Mouse (Mus musculus) macrophage (primary cell): ENCODE results near the gene Cdkl5. TPM values are rescaled to one million over a fixed set of nuclear protein-coding genes. Genes with fewer than 3 reads are reported as not detected.
A peak's percentile ranks its signal among the peaks of the same experiment; 100 is the strongest.
"Not testable (repeated sequence)": the region's sequence is repeated elsewhere in the genome, so short reads cannot be mapped to it uniquely, and the experiment has no call there.

ENCODE experiments used
- H3K27ac ChIP-seq: fragments of 350-480 bp; formaldehyde crosslinking; 2 replicates; pipeline ENCODE4 v1.9.0; 2021
- H3K36me3 ChIP-seq: fragments of 350-480 bp; formaldehyde crosslinking; 2 replicates; pipeline ENCODE4 v1.9.0; 2021; ENCODE audit errors: inconsistent target
- H3K4me3 ChIP-seq: fragments of 350-480 bp; formaldehyde crosslinking; 2 replicates; pipeline ENCODE4 v1.9.0; 2021; ENCODE audit errors: inconsistent target
- H3K79me2 ChIP-seq: fragments of 350-480 bp; formaldehyde crosslinking; 2 replicates; pipeline ENCODE4 v1.9.0; 2021; ENCODE audit errors: inconsistent target
- WGBS: methylation state at CpG from one replicate; pipeline ENCODE4 v1.1.7; 2026; ENCODE audit warnings: inconsistent platforms; ENCODE audit not compliant: missing documents; 5-methylcytosine and 5-hydroxymethylcytosine counted together
- polyA plus RNA-seq: library from polyadenylated mRNA; stranded (reverse); fragments of 250-400 nt; gene quantifications from 3 replicates; pipeline ENCODE4 v1.2.4, GENCODE M21; 2018; ENCODE audit warnings: inconsistent platforms

Cdkl5 gene
- polyA plus RNA-seq, 1 experiment from 2014 or later, result 0.75 TPM

GRCm38 (mm10) chrX:160865022-160865421, 129.5 kb downstream of the Cdkl5 start:
- H3K79me2 ChIP-seq, result no peaks in the 10 kb centered on the region
- no peak overlapping the region for H3K4me3 ChIP-seq
- H3K36me3 ChIP-seq, result no peaks in the 10 kb centered on the region
- H3K27ac ChIP-seq, result no peak overlapping the region
- WGBS, result 100% methylated on average over 4 of the region's 4 CpGs

- Histone ChIP-seq H3K79me2 (no peaks in the 10 kb centered on the region), H3K27ac (no peak overlapping the region), H3K36me3 (no peaks in the 10 kb centered on the region), H3K4me3 (no peak overlapping the region)
- WGBS, result 81% methylated on average over 4 of the region's 4 CpGs
Measured at GRCm38 (mm10) chrX:160863689-160864383, 130.7 kb downstream of the Cdkl5 start.

- no peaks in the 10 kb centered on the region for H3K79me2 ChIP-seq
- no peak overlapping the region for H3K27ac ChIP-seq
- no peaks in the 10 kb centered on the region for H3K36me3 ChIP-seq
- WGBS, result 81% methylated on average over 4 of the region's 7 CpGs
- H3K4me3 ChIP-seq, result no peak overlapping the region
Measured at GRCm38 (mm10) chrX:160808226-160808625, 186.3 kb downstream of the Cdkl5 start.

DNA sequence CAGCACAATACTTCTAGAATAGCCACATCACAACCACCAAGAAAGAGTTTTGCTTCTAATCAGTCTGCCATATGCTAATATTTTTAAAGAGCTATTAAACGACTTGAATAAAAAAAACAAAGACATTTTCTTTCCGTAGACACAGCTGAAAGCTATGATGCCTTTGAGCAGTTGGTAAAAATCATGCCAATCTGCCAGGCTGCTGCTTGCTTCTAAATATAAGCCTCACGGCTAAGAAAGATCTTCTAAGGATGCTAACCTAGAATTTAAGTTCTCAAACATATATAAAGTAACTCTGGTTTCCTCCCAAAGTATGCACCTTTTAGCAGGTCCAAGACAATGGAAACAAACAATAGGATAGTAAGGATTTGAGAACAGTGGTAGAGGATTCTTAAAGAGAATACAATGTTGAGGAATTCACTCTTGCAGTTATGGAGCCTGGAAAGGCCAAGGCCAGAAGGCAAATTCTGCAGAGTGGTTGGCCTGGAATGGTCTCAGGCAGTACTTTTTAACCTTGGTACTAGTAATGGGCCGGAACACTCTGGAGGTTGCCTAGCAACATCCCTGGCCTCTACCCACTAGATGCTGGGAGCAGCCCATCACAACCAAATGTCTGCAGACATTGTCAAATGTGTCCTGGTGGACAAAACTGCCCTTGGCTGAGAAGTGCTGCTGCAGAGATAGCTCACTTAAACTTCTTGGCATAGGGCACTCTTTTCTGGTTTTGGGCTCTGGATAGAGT, 189.9 kb downstream of the Cdkl5 start:
- WGBS, result 90% methylated on average over 4 of the region's 4 CpGs
- Histone ChIP-seq H3K36me3 (no peaks in the 10 kb centered on the region), H3K4me3 (no peak overlapping the region), H3K79me2 (no peaks in the 10 kb centered on the region), H3K27ac (no peak overlapping the region)

- no peaks in the 10 kb centered on the region for H3K36me3 ChIP-seq
- no peak overlapping the region for H3K4me3 ChIP-seq
- no peak overlapping the region for H3K27ac ChIP-seq
- H3K79me2 ChIP-seq, result no peaks in the 10 kb centered on the region
- WGBS, result 80% methylated on average over 4 of the region's 4 CpGs
Measured at GRCm38 (mm10) chrX:160794920-160795319, 199.6 kb downstream of the Cdkl5 start.

DNA sequence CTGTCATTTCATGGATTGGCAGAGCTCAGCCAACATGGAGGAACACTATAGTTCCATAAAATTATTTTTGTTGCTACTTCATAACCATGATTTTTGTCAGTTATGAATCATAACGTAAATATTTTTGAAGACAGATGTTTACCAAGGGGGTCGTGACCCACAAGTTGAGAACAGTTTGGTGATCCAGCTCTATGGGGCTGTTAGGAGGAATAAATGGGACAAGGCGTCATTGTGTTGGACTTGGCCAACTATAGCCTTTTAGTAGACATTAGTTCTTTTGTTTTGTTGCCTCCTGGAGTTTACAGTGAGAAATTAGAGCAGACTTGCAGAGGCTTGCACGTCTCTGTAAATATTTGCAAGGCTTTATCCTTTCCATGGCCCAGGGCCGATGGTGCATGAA, 212.2 kb downstream of the Cdkl5 start:
- 82% methylated on average over 5 of the region's 5 CpGs for WGBS
- no peak overlapping the region for H3K27ac ChIP-seq
- H3K4me3 ChIP-seq, result no peak overlapping the region
- H3K36me3 ChIP-seq, result no peaks in the 10 kb centered on the region
- no peaks in the 10 kb centered on the region for H3K79me2 ChIP-seq

DNA sequence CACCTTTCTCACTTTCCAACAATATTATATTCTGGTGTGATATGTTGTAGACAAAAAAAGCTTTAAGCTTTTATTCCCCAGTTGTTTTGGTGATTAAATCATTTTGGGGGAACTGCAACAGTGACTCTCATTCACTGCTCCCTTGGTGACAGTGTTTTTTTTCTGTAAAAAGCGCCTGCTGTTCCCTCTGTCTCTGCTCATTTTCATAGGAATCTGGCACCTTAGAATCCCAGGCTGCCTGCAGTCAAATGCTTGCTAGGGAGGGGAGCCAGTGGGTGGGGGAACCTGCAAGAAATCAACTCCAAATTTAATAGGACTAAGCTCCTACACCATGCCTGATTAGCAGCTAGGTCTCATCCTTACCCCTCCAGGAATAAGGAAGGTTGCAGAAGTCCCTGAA, 221.5 kb downstream of the Cdkl5 start:
- Histone ChIP-seq H3K36me3 (no peaks in the 10 kb centered on the region), H3K27ac (no peak overlapping the region), H3K79me2 (no peaks in the 10 kb centered on the region), H3K4me3 (no peak overlapping the region)
- 25% methylated on average over 1 of the region's 1 CpGs for WGBS

DNA sequence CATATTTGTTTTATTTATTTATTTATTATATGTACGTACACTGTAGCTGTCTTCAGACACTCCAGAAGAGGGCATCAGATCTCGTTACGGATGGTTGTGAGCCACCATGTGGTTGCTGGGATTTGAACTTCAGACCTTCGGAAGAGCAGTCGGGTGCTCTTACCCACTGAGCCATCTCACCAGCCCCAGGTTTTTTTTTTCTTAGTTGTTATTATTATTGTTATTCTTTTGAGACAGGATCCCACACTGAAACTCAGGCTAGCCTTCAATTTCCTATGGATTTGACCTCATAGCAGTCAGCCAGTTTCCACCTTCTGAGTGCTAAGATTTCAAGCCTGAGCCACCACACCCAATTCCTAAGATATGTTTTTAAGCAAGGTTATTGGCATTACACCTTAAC, 224.9 kb downstream of the Cdkl5 start:
- no CpG with 5 or more reads among the region's 5 CpGs for WGBS
- not testable (repeated sequence) for H3K79me2 ChIP-seq, H3K4me3 ChIP-seq, H3K36me3 ChIP-seq, H3K27ac ChIP-seq

DNA sequence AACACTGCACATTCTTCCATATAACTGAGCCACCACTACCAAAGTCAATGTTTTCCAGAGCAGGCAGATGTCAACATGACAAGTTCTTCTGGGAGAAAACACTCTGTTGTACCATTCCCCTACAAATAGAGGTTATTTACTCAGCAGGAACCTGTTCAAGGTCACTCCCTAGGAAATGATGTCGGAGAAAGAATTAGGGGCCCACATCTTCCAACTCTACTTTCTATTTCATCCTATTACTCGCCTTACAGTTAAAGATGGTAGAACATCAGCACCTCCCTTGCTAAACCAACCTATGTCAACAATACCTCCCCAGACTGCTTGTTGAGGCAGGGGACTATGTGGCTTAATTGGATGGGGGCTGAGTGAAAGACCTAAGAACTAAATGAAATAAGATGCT, 226.8 kb downstream of the Cdkl5 start, which contains the start of gene Rs1:
Rs1 (plus strand) TSS at position 301 of the 400 bp plus-strand sequence.
- 91% methylated on average over 2 of the region's 2 CpGs for WGBS
- peak within 1 kb of the TSS; percentile 42; the same call in 1 of the 2 replicates for H3K4me3 ChIP-seq
- no peak within 1 kb of the TSS for H3K27ac ChIP-seq
- no peaks in the 10 kb centered on the region for H3K36me3 ChIP-seq
- no peaks in the 10 kb centered on the region for H3K79me2 ChIP-seq

- 31% methylated on average over 15 of the region's 15 CpGs for WGBS
- peak overlapping the region; percentile 42 for H3K4me3 ChIP-seq
- no peak overlapping the region for H3K27ac ChIP-seq
- H3K36me3 ChIP-seq, result no peaks in the 10 kb centered on the region
- no peaks in the 10 kb centered on the region for H3K79me2 ChIP-seq
Measured at GRCm38 (mm10) chrX:160766233-160766616, 228.3 kb downstream of the Cdkl5 start.

DNA sequence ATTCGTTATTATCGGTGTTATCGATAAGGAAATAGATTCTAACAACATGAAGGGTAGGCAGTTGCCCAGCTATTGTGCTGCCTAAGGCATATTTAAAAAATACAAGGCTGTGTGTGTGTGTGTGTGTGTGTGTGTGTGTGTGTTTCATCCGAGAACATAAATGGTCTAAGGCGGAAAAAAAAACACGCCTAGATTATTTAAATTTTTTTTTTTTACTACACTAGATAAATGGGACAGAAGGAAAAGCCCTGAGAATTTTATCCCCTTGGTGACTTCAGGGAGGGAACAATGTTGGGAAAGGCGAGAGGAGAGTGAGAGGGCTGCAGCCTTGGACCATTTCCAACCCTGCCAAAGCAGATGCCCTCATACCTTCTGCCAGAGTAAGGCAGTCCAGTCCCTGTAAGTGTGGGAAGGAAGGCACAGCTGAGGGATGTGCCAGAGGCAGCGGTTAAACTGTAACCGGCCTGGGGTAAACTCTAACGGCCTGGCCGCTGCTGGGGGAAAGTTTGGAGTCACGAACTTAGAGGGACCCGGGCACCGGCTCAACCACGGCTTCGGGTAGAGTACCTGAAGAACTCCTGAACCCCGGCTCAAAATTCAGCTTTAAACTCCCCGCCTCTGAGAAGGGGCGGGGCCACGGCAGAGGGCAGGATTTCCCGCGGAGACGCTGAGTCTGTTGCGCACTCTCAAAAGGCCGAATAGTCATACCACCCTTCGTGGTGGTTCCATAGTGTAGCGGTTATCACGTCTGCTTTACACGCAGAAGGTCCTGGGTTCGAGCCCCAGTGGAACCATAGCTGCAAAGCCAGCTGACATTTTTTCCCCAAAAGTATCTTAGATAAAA, 228.9 kb downstream of the Cdkl5 start:
- H3K36me3 ChIP-seq, result no peaks in the 10 kb centered on the region
- WGBS, result 33% methylated on average over 30 of the region's 30 CpGs
- H3K79me2 ChIP-seq, result no peaks in the 10 kb centered on the region
- H3K4me3 ChIP-seq, result peak overlapping the region; percentile 42
- H3K27ac ChIP-seq, result no peak overlapping the region

GRCm38 (mm10) chrX:160750808-160751207, 243.7 kb downstream of the Cdkl5 start:
- Histone ChIP-seq H3K4me3 (no peak overlapping the region), H3K36me3 (no peaks in the 10 kb centered on the region), H3K27ac (no peak overlapping the region), H3K79me2 (no peaks in the 10 kb centered on the region)
- WGBS, result 83% methylated on average over 8 of the region's 8 CpGs

DNA sequence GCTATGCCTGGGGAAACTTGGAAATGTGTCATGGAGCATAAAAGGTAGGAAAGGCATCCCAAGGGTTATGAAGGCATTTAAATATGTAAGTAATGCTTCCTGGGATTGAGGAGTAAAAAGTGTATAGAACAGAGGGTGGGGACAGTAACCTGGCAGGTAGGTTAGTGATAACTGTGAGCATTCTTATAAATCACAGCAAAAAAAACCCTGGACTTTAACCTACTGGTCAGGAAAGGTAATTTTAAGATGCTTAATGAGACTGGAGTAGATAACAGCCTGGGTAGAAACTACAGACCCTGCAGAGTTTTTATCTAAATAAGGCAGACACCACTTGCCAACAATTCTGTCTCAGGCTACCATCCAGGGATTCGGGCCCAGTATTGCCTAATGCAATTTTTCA, 245.9 kb downstream of the Cdkl5 start:
- WGBS, result 100% methylated on average over 1 of the region's 1 CpGs
- Histone ChIP-seq H3K36me3 (no peaks in the 10 kb centered on the region), H3K27ac (no peak overlapping the region), H3K4me3 (no peak overlapping the region), H3K79me2 (no peaks in the 10 kb centered on the region)

DNA sequence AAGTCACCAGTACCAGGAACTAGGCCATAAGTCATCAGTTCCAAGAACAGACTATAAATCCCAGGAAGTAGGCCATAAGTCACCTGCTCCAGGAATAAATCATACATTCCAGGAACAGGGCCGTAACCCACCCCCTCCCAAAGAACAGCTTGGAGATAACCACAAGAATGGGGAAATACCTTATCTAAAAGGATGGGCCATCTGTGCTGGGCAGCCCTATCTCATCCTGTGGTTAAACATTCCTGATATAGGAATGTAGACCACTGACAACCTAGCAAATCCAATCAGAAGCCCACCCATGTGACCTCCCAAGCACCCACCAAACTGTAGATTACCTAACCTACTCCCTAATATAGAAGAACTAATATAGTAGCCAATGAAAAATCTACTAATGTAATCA, 249.1 kb downstream of the Cdkl5 start:
- WGBS, result 78% methylated on average over 1 of the region's 1 CpGs
- Histone ChIP-seq H3K79me2 (no peaks in the 10 kb centered on the region), H3K27ac (no peak overlapping the region), H3K4me3 (no peak overlapping the region), H3K36me3 (no peaks in the 10 kb centered on the region)

GRCm38 (mm10) chrX:160735650-160736049, 258.9 kb downstream of the Cdkl5 start, which contains the start of gene Ppef1:
Gene Ppef1 (minus strand): TSS chrX:160735765.
- Histone ChIP-seq H3K79me2 (no peaks in the 10 kb centered on the region), H3K36me3 (no peaks in the 10 kb centered on the region), H3K4me3 (no peak within 1 kb of the TSS), H3K27ac (no peak within 1 kb of the TSS)
- 77% methylated on average over 4 of the region's 5 CpGs for WGBS
